Mouse (Mus musculus) cerebellum, adult 18-20 months (tissue): ENCODE data around the gene Krt34.
A peak's percentile ranks its signal among the peaks of the same experiment; 100 is the strongest.

Experiments used
- DNase-seq, 2 experiments: peaks; one replicate each; pipeline ENCODE4 v3.0.0; 2021

The Krt34 gene

GRCm38 (mm10) chr11:99994384-99994661 is 47.0 kb downstream of the Krt34 start:
- no peak for DNase-seq

- no peak for DNase-seq
These were observed 47.6 kb downstream of the Krt34 start, which contains the start of gene Krtap17-1 for GRCm38 (mm10) chr11:99993620-99994383. Krtap17-1 (minus strand) TSS chr11:99993994.

DNA sequence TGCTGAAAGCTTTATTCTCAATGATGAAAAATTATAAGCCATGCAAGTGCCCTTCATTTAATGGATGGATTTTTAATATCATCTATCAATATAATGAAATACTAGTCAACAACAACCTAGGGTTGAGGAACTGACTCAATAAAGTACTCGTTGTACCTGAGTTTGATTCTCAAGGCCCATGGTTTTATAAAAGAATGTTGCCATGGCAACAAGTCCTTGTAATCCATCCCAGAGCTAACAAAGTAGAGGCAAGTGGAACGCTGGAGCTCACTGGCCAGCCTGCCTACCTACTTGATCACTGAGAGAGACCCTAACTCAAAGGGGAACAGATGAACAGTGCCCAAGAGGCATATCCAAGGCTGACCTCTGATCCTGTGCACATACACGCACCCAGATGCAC is 50.8 kb downstream of the Krt34 start:
- no peak for DNase-seq

DNA sequence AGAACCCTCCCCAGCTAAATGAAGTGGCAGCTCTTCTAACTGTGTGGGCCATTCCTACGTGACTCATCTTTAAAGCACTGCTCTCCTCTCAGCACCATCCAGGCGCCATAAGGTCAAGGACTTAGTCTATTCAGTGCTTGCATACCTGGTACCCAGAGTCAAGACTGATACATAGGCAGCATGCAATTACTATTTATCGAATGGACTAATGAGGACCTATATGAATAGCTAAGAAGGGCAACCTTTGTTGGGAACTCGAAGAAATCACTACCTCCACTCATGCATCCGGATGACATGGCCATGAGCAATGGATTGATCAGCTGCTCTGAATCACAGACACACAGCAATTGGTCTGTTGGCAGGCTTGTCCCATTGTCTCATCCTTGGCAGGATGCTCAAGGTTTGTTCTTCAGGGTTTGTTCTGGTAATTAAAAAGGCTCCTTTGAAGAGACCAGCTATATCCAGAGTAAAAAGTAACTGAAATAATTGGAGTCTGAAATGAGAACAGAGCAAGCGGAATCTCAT is 51.4 kb downstream of the Krt34 start:
- peak in 1 of 2 experiments; percentile 8 for DNase-seq

GRCm38 (mm10) chr11:99988530-99988929 is 52.8 kb downstream of the Krt34 start:
- DNase-seq = no peak
